ENCODE assay signal across 21 mouse cellular contexts in genomic region chr3:65598071-65598830, GRCm38 (mm10).
DNase-seq lines count a peak whose midpoint lies in the region; ATAC-seq and TF ChIP-seq lines count a peak whose summit lies in the region.
"Had no signal": no experiment of that assay in that cellular context is flagged by ENCODE, and none has a peak within 500 bp of the region (broad histone marks: within the 10 kb centered on the region; RNA-seq: fewer than 3 reads in every experiment).

No protein-coding gene starts in this region.

- H3K27me3 ChIP-seq in forebrain, embryonic 10.5 days (ENCODE audit: poor library complexity, severe bottlenecking), result no peaks in the 10 kb centered on the region
- H3K27me3 ChIP-seq in forebrain, postnatal 0 days (ENCODE audit: insufficient read depth, low read length), result no peaks in the 10 kb centered on the region
- no peaks in the 10 kb centered on the region for H3K27me3 ChIP-seq in forebrain, embryonic 11.5 days (ENCODE audit: control insufficient read depth, insufficient read depth, low read length)
- H3K27me3 ChIP-seq: hindbrain, embryonic 13.5 days had no signal

- H3K9ac ChIP-seq in forebrain, postnatal 0 days, result no peak overlapping the region
- no peak overlapping the region for H3K9ac ChIP-seq in forebrain, embryonic 11.5 days (ENCODE audit: low read length)
- H3K9ac ChIP-seq: hindbrain, embryonic 13.5 days had no signal

- H3K27ac ChIP-seq in forebrain, embryonic 10.5 days, result peak overlapping the region; percentile 20; the same call in 1 of the 2 replicates
- no peak overlapping the region for H3K27ac ChIP-seq in forebrain, postnatal 0 days (ENCODE audit: low read depth, low read length)
- H3K27ac ChIP-seq in forebrain, embryonic 11.5 days (ENCODE audit: low read depth, low read length), result no peak overlapping the region
- H3K27ac ChIP-seq: heart, embryonic 10.5 days; hindbrain, embryonic 13.5 days; macrophage had no signal

- peaks cover 16% of the 10 kb centered on the region for H3K4me1 ChIP-seq in forebrain, embryonic 10.5 days
- H3K4me1 ChIP-seq in forebrain, postnatal 0 days (ENCODE audit: insufficient read depth), result no peaks in the 10 kb centered on the region
- H3K4me1 ChIP-seq in forebrain, embryonic 11.5 days (replicated peaks; ENCODE audit: control insufficient read depth, insufficient read depth, low read length), result 0 out of 2 replicates have a peak, but pooled peaks cover 2% of the 10 kb centered on the region
- H3K4me1 ChIP-seq: hindbrain, embryonic 13.5 days had no signal

- WGBS in forebrain, embryonic 10.5 days, result 65% methylated on average over 7 of the region's 7 CpGs
- 26% methylated on average over 7 of the region's 7 CpGs for WGBS in forebrain, postnatal 0 days
- WGBS in forebrain, embryonic 11.5 days, result 52% methylated on average over 7 of the region's 7 CpGs

- H3K36me3 ChIP-seq in forebrain, embryonic 10.5 days (replicated peaks), result no peaks in the 10 kb centered on the region
- no peaks in the 10 kb centered on the region for H3K36me3 ChIP-seq in forebrain, postnatal 0 days (ENCODE audit: insufficient read depth)
- no peaks in the 10 kb centered on the region for H3K36me3 ChIP-seq in forebrain, embryonic 11.5 days (ENCODE audit: control insufficient read depth, insufficient read depth, low read length)
- H3K36me3 ChIP-seq: heart, embryonic 10.5 days; hindbrain, embryonic 13.5 days had no signal

- H3K4me2 ChIP-seq in forebrain, postnatal 0 days (ENCODE audit: low read depth), result no peak overlapping the region
- H3K4me2 ChIP-seq in forebrain, embryonic 11.5 days (ENCODE audit: low read depth, low read length, severe bottlenecking), result no peak overlapping the region
- H3K4me2 ChIP-seq: hindbrain, embryonic 13.5 days; liver, embryonic 11.5 days had no signal

- no peak for TF ChIP-seq CTCF in forebrain, postnatal 0 days (IDR thresholded peaks at IDR 0.05; ENCODE audit: low read depth)

- H3K4me3 ChIP-seq in forebrain, embryonic 10.5 days, result no peak overlapping the region
- no peak overlapping the region for H3K4me3 ChIP-seq in forebrain, postnatal 0 days (ENCODE audit: low read depth, low read length)
- H3K4me3 ChIP-seq in forebrain, embryonic 11.5 days (ENCODE audit: low read depth, low read length), result no peak overlapping the region
- H3K4me3 ChIP-seq: erythroblast, embryonic 14.5 days; heart, embryonic 10.5 days; hindbrain, embryonic 13.5 days had no signal

- no peak for DNase-seq in forebrain, embryonic 10.5 days (ENCODE audit: extremely low spot score, low spot score)
- no peak for DNase-seq in forebrain, postnatal 0 days
- DNase-seq in thymus, postnatal 0 days (ENCODE audit: low spot score), result peak; percentile 36
- no peak for DNase-seq in thymus, adult 18-20 months
- DNase-seq in forebrain, embryonic 11.5 days (ENCODE audit: low spot score), result no peak
- DNase-seq in naive thymus-derived CD4-positive, alpha-beta T cell, adult 2 months (ENCODE audit: low read depth), result peak; percentile 13
- no peak for DNase-seq in cerebellum, adult 9-10 months
- DNase-seq: B cell, adult 2 months; cerebellum, adult 18-20 months; gastrocnemius, postnatal 25 days; heart, postnatal 10 days; layer of hippocampus, postnatal 36 days; left cerebral cortex, postnatal 4 days; lung, adult 2 months; midbrain, embryonic 14.5 days had no signal

- ATAC-seq in forebrain, postnatal 0 days, result no peak
- ATAC-seq in forebrain, embryonic 11.5 days (replicated peaks; ENCODE audit: low FRiP score), result 0 out of 2 replicates have a peak, but pooled peaks have one; percentile 39
- no peak for ATAC-seq in megakaryocyte-erythroid progenitor cell, adult 5-6 weeks (replicated peaks; ENCODE audit: low FRiP score, low TSS enrichment, poor library complexity, severe bottlenecking)

- H3K9me3 ChIP-seq in forebrain, embryonic 10.5 days, result no peaks in the 10 kb centered on the region
- no peaks in the 10 kb centered on the region for H3K9me3 ChIP-seq in forebrain, postnatal 0 days (ENCODE audit: low read length)
- no peaks in the 10 kb centered on the region for H3K9me3 ChIP-seq in forebrain, embryonic 11.5 days (ENCODE audit: control insufficient read depth, low read length)
- H3K9me3 ChIP-seq: heart, embryonic 10.5 days; hindbrain, embryonic 13.5 days had no signal

Comparison
In these comparisons a context has a peak if more than half of its experiments do, and no peak if none do; other contexts are left out.
1. DNase-seq: peak in thymus, postnatal 0 days (single experiment) and naive thymus-derived CD4-positive, alpha-beta T cell, adult 2 months (single experiment); none in forebrain, embryonic 10.5 days (single experiment), forebrain, postnatal 0 days (single experiment), thymus, adult 18-20 months (0 of 2), forebrain, embryonic 11.5 days (single experiment) and cerebellum, adult 9-10 months (single experiment).